Mouse (Mus musculus) layer of hippocampus, adult 2 months (tissue): ENCODE measurements at regions not wholly inside any gene's neighbourhood (a gene's known extent, or its start where the extent isn't known, plus 50 kb on each side); places are given as distances from the start of the nearest gene placed in this dataset.

Source experiments
- DNase-seq, 2 experiments: peaks; one replicate each; pipeline ENCODE4 v3.0.0; 2022; ENCODE audit warnings: low spot score in 2 of 2
- H3K27ac ChIP-seq: fragments of 200-600 bp; 2 replicates; pipeline ENCODE4 v1.8.1; 2022
- H3K4me3 ChIP-seq: fragments of 200-600 bp; 2 replicates; pipeline ENCODE4 v1.8.1; 2022; ENCODE audit warnings: mild to moderate bottlenecking
- CTCF ChIP-seq: fragments of 200-600 bp; conservative IDR thresholded peaks from 2 replicates; pipeline ENCODE4 v1.8.1; 2022; ENCODE audit warnings: antibody characterized with exemption, mild to moderate bottlenecking, moderate library complexity

DNA sequence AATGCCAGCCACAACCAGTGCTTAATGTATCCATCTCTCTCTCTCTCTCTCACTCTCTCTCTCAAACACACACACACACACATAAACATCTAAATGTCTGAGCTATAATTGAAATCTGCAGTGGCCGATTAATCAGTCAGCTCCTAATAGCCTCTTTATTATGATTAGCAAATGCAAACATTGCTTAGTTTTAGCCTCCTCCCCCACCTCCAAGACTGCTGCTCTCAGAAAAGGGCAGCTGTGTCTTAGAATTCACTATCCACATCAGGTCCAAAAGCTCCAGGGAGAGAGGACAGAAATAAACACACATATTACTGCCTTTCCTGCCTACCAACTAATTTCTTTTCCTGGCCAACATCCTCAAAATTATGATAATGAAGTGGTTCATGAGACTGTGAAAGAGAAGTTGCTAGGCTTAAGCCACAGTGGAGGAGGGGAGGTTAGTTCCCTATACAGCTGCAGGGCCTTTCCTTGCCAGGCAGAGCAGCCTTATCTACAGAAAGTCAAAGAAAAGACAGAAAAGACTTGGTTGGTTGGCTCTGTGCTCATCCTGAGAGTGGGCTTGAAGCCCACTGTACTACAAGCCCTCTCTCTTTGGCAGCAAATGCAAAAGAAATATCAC is 442.7 kb upstream of the Tbl1xr1 start:
- peak in 1 of 2 experiments; percentile 21 for DNase-seq
- no peak overlapping the region for H3K27ac ChIP-seq
- no peak for TF ChIP-seq CTCF

DNA sequence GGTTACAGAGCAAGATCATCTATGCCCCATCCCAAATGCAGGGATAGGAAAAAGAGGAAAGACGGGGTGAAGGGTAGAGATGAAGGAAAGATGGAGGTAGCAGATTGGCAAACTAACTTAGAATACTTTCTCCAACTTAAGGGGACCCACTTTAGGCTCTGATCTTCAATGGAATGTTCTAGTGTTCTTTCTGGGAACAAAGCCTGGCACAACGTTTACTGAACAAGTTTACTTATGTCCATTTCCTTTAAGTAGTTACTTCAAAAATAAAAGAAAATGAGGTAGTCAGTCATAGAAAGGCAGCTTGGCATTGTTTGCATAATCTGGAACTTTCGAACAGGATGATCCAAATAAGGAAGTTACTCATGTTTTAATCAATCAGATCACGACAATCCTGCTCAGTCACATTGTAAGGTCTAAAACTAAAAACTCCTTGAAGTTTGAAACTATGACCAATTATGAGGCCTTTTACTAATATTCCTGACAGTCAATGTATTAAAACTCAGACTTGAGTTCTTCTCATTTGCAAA is 441.7 kb upstream of the Tbl1xr1 start:
- Histone ChIP-seq H3K27ac (no peak overlapping the region), H3K4me3 (no peak overlapping the region)
- no peak for TF ChIP-seq CTCF
- DNase-seq: no peak

More for the DNA sequence above, 442.7 kb upstream of the Tbl1xr1 start:
- H3K4me3 ChIP-seq: no peak overlapping the region

DNA sequence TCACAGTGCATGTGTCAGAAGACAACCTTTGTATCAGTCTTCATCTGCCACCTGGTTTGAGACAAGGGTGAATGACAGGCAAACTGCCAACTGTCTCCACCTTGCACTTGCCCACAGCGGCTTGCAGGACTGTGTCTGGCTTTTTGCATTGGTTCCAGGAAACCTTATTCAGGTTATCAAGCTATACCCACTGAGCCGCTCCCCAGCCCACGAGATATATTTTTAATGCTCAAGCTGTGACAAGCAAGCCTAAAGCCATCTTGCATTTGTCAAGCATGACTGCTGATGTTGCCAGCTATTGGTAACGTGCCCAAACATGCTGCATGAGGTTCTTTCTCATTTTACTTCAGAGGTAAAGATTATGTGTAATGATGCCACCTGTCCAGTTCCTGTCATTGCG is 437.6 kb upstream of the Tbl1xr1 start:
- no peak for TF ChIP-seq CTCF
- no peak overlapping the region for H3K27ac ChIP-seq
- H3K4me3 ChIP-seq: no peak overlapping the region
- DNase-seq: no peak

DNA sequence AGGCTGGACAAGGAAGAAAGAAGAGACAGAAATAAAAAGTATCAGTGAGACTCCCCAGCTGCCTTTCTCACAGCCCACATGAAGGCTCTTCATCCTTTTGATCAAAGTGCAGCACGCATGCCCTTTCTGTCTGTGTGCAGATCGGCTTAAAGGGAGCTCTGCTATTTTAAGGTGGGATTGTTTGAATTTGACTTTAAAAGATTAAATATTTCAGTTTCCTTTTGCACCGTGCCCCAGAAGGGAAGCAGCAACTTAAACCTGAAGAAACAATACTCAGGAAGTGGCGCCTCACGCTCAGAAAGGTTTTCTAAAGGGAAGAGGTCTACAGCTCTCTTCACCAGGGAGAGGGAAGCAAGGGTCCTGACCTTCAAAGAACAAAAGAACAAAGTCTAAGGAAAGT is 436.9 kb upstream of the Tbl1xr1 start:
- H3K4me3 ChIP-seq: no peak overlapping the region
- no peak for TF ChIP-seq CTCF
- no peak overlapping the region for H3K27ac ChIP-seq
- no peak for DNase-seq

DNA sequence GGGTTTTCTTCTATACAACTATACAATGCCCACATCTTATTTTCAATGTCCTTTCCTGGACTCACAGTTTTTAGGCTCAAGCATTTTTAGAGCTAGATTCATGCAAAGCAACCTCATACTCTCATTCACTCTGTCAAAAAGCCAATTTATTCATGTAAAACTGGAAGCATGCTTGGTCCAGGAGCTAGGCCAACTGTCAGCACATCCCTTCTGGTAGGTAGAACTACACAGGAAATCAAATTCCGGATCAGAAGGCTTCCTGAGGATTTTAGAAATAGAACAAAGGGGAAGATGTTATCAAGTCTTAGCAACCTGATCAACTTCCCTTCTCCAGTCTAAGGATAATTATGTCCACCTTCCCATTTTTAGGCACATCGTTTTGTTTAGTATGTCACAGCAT is 432.4 kb upstream of the Tbl1xr1 start:
- DNase-seq: no peak
- H3K27ac ChIP-seq: peak overlapping the region; percentile 28; the same call in 1 of the 2 replicates
- no peak overlapping the region for H3K4me3 ChIP-seq
- no peak for TF ChIP-seq CTCF

DNA sequence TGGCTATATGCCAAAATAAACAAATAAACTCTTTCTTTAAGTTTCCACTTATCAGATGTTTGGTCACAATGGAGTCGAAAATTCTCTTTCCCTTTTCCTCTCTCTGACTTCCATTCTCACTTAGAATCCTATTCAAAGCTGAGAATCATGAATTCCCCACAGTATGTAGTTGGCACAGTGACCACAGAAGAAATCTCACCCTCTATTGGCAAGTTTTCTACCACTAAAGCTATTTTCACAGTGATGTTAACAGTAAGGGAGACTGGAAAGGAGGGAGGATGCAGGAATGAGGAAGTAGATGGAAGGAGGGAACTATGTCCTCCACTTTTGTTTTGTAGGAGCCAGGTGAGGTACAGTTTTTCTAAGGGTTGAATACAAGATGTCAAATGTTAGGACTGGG is 431.2 kb upstream of the Tbl1xr1 start:
- no peak overlapping the region for H3K27ac ChIP-seq
- DNase-seq: no peak
- no peak for TF ChIP-seq CTCF
- H3K4me3 ChIP-seq: no peak overlapping the region

DNA sequence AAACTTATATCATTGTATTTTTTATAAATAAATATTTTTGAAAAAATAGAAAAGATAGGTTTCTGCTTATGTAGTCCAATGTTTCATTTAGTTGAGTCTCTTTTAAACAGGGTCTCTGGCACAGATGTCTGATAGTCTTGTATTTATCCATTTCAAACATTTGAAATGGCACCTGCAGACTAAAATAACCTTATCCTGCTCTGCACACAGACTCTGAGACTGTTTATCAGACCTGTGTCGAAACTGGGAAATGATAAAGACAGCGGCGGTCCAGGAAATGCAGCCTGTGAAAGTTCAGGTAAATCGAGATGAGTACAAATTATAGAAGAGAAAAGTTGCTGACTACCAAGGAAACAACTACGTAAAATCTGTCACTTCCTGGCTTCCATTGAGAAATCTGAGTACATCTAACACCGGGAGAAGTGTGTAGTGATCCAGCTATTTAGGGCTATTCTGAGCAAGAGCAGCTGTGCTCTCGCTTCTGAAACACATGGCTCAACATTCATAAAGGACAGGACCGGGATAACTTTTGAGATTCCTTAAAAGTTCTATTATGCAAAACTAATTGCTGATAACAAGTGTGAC is 426.5 kb upstream of the Tbl1xr1 start:
- no peak overlapping the region for H3K27ac ChIP-seq
- TF ChIP-seq CTCF: no peak
- DNase-seq: no peak
- no peak overlapping the region for H3K4me3 ChIP-seq

DNA sequence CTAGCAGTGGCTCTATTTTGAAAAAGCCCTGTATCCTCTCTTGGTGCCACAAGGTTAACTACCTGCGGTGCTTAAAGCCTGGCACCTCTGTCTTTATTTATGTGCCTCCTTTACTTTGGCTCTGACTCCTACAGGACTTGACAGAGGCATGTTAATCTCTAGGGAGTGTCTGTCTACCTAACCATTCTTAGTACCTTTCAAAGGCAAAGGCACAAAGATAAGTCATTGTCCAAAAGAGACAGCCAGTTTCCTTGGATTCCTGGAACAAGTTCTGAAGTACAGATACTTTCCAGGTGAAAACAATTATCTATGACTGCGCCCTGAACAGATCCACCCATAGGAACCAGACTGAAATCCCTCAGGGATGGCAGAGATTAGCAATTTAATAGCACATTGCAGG is 421.2 kb upstream of the Tbl1xr1 start:
- no peak for TF ChIP-seq CTCF

DNA sequence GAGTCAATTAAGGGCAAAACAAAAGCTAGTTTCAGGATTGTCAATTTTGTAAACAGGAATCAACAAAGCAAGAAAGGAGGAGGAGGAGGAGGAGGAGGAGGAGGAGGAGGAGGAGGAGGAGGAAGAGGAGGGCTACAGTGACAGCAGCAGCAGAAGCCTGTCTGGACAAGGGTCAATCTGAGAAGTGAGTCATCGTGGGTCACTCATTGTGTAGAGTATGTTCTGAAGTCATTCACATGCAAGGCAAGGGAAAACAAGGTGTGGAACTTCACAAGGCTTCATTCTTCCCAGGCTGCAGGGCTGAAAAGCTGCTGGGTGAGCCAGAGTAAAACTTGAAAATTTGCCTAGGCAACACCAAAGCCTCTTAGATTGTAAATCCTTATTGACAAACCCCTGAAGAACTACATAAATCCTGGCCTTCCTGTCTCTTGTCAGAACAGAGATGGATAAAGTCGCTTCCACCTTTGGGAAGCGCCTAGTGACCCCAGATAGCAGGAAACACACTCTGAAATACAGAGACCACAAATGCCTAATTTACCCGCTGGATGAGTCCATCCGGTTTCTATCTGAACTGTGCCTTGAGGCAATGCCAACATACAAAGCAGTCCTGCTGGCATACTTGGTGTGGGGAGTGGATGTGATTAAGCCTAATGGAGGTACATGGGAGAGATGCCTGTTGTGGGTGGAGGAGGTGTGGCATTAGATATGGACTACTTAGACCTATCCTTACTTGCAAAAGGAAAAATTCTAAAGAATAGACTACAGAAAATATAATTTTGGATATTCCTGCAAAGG is 408.9 kb upstream of the Tbl1xr1 start:
- Histone ChIP-seq H3K27ac (no peak overlapping the region), H3K4me3 (no peak overlapping the region)
- no peak for TF ChIP-seq CTCF
- DNase-seq: no peak

More for the DNA sequence above, 421.2 kb upstream of the Tbl1xr1 start:
- H3K4me3 ChIP-seq: no peak overlapping the region
- no peak overlapping the region for H3K27ac ChIP-seq
- no peak for DNase-seq

DNA sequence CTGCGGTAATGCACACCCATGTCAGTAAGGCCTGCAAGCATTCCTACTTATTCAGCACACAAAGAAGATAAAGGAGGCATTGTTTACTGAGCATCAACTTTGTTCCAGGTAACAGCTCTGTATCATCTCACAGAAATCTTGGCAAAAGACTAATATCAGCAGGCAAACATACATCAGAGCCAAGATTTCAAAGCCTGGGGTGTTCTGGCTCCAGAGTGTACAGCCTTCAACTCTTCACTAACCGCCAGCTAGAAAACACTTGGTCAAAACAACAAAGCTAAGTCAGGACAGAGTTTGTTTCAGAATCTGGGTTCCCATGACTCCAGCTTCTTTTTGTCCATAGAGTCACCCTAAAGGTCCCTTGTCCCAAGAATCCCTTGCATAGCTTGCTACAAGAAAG is 404.6 kb upstream of the Tbl1xr1 start:
- Histone ChIP-seq H3K4me3 (no peak overlapping the region), H3K27ac (no peak overlapping the region; the same call in 1 of the 2 replicates)
- DNase-seq: no peak
- TF ChIP-seq CTCF: no peak

DNA sequence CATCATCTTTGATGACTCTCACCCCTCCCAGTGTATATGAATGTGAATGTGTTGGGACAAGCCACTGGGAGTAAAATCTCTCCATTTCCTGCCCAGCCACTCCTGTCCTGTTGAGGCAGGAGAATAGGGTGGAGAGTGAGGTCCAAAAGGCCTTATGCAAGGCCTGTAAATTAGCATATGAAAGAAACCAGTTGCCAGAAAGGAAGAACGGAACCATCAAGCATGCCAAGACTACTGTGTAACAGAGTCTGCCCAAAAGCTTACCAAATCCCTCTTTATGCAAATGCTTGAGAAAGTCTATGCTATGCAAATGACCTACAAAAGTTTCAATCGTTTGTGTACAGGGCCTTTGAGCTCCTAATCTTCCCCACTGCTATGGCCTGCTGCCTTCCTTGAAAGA is 404.0 kb upstream of the Tbl1xr1 start:
- no peak for TF ChIP-seq CTCF
- Histone ChIP-seq H3K27ac (0 out of 2 replicates have a peak overlapping the region, but pooled peaks have one; percentile 25), H3K4me3 (no peak overlapping the region)
- DNase-seq: no peak

DNA sequence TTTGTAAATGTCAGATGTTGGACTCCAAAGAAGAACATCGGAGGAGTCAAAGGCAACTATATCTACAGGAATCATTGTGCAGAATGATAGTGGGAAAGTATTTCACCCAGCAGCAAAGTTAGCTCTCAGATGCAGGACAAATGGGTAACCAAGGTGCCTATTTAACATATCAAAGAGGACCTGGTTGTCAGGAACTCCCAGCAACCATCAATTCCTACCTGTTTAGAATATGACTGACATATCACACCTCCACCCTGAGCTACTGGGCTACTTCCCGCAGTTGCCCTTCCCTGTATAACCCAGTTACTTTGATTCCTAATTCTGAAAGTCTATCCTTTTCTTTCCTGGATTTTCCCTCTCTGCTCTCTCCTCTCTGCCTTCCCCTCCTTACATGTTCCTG is 403.0 kb upstream of the Tbl1xr1 start:
- Histone ChIP-seq H3K4me3 (no peak overlapping the region), H3K27ac (no peak overlapping the region)
- TF ChIP-seq CTCF: no peak
- DNase-seq: no peak

DNA sequence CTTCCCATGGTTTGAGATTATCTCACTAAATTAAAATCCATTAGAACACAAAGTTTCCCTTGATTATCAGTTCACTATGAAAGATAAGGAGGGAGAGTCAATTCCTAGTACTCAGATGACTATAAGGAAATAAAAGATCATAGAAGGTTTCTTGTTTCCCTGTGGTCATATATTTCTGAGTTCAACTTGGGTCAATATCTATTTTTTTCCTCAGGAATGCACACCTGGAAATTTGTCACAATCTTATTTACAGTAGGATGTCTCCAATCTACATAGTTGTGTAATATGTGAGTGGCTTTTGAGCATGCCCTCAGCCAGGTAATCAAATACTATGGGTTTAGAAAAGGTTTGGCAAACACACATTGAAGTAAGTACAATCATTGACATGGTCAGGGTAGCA is 398.2 kb upstream of the Tbl1xr1 start:
- no peak for TF ChIP-seq CTCF
- Histone ChIP-seq H3K27ac (no peak overlapping the region), H3K4me3 (no peak overlapping the region)
- no peak for DNase-seq
